Mouse (Mus musculus): ENCODE results near the gene Rnf151.
"Not testable (repeated sequence)": the region's sequence is repeated elsewhere in the genome, so short reads cannot be mapped to it uniquely, and the experiment has no call there.

Rnf151 gene

DNA sequence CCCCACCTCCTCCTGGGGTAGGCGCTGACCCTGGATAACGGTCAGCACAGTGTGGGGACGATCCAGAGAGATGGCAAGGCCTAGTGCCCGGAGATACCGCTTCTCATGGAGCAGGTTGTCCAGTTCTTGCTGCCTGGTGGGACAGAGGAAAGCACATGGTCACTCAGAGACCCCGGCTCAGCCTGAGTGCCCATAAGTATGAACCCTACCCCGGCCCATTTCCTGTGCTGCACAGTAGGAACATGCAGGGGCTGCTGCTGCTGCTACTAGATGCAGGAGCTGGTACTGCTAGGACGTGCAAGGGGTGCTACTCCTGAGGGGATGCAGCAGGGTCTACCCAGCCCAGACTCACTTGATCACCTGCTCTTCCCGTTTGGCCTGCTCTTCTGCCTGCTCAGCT, 16.6 kb downstream of the Rnf151 start:
- no peak for DNase-seq

- DNase-seq, result no peak
Observed at GRCm38 (mm10) chr17:24699473-24699872, 18.4 kb downstream of the Rnf151 start.

GRCm38 (mm10) chr17:24698715-24699114, 19.1 kb downstream of the Rnf151 start:
- DNase-seq, result no peak

- DNase-seq, result no peak
Observed at GRCm38 (mm10) chr17:24697985-24698384, 19.9 kb downstream of the Rnf151 start.

GRCm38 (mm10) chr17:24696011-24696697, 21.7 kb downstream of the Rnf151 start, which contains the start of the genes Gfer and Noxo1:
Gene Gfer, minus strand, starts transcription at chr17:24696156.
Gene Noxo1, plus strand, starts transcription at chr17:24696234.
- peak; percentile 83 for DNase-seq

- no peak for DNase-seq
Observed at GRCm38 (mm10) chr17:24695326-24696010, 22.4 kb downstream of the Rnf151 start.

DNA sequence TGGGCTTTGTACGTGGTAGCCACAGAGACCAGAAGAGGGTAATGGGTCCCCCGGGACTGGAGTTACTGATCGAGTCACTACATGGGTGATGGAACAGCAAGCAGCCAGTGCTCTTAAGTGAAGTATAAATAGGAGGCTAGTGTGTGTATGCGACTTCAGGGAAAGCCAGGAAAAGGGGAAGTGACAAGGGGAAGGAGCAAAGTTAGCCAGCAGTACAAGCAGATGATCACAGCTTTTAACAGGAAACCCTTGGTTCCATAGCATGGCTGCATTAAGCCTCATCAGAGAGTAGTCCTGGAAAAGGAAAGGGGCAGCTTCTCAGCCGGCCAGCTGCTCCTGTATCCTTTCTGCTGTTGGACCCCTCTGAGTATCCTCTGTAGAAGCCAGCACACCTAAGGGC, 25.5 kb downstream of the Rnf151 start:
- no peak for DNase-seq

DNA sequence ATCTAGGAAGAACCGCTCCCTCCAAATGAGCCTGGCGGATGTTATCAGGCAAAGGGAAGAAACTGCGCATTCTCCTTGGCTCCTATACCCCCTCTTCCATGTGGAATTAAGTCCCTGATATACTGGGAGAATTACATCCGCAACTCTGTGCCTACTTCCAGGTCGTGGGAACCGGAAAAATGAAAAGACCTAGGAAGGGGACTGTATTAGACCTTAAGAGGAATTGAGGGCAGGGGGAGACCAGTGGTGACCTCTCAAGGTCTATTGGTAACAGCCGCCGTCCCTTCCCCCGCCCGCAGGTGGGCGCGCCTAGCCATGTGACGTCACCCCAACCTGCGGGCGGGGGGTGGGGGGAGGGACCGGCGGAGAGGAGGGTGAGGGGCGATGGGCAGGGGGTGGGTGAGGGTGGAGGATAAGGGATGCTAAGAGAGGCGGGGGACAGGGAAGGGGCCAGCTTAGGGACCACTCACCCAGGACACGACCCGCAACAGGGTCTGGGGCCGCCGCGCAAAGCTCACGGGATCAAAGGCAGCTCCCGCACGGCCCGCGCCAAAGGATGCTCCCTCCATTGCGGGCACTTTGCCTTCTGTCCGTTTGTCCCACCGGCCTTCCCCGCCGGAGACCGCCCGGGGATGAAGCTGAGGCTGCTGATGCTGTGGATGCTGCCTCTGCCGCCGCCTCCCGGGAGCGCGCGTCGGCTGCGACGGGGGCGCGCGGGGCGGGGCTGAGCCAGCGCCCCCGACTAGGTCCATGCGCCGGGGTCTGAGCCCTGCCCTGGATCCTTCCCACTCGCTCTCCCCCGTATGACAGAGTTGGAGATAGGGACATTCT, 28.4 kb downstream of the Rnf151 start, which contains the start of gene Syngr3:
Gene Syngr3 (minus strand): TSS at position 705 of the 831 bp plus-strand sequence.
- no peak for DNase-seq

- DNase-seq, result no peak
Observed at GRCm38 (mm10) chr17:24687599-24687998, 30.3 kb downstream of the Rnf151 start.

- DNase-seq, result no peak
Observed at GRCm38 (mm10) chr17:24687146-24687595, 30.7 kb downstream of the Rnf151 start.

GRCm38 (mm10) chr17:24686514-24686913, 31.3 kb downstream of the Rnf151 start:
- DNase-seq, result no peak

DNA sequence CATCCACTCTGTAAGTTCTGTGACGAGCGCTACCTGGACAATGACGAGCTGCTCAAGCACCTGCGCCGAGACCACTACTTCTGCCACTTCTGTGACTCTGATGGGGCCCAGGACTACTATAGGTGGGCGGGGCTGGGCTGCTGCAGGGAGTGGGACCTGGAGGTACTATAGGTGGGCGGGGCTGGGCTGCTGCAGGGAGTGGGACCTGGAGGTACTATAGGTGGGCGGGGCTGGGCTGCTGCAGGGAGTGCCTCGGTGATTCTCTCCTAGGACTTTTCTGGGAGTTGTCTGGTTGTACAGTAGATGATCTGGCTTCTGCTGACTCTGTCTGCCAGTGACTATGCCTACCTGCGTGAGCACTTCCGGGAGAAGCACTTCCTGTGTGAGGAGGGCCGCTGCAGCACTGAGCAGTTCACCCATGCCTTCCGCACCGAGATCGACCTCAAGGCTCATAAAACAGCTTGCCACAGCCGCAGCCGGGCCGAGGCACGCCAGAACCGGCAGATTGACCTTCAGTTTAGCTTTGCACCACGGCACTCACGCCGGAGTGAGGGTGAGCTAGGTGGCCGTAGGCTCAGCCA, 40.3 kb downstream of the Rnf151 start:
- DNase-seq, result no peak

- DNase-seq, result no peak
Observed at GRCm38 (mm10) chr17:24676877-24677276, 41.0 kb downstream of the Rnf151 start.

GRCm38 (mm10) chr17:24676187-24676586, 41.7 kb downstream of the Rnf151 start:
- DNase-seq, result no peak

DNA sequence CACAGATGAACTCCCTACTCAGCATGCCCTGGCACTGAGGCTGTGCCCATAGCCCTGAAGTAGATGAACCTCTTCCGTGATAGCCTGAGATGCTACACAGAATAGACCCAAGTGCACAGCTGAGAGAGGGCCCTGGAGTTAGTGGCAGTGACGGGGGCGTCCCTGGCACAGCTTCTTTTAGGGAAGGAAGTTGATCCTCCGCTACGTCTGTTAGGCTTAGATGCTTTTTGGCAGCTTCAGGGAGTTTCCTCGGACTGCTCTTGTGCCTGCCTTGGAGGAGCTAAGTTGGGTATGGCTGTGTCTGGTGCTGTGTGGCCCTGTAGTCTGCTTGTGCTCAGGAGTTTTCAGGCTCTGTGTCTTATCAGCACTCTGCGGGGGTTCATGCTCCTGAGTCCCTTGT, 43.6 kb downstream of the Rnf151 start:
- no peak for DNase-seq

DNA sequence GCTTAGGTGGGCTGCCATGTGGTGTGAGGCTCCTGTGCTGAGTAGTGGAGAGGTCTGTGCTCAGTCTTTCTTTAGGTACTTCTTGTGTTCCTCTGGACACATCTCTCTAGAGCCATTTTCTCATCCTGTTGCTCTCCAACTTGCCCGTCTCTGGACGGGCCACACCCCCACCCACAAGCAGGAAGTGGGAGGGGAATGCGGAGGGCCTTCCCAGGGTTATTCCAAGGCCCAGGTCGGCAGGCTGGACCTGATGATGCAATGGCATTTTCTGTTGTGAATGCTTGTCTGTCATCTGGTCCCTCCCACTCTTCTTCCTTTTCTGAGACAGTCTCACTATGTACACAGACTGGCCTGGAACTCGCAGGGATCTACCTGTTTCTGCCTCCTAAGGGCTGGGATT, 45.7 kb downstream of the Rnf151 start:
- no peak for DNase-seq

- DNase-seq, result no peak
Observed at GRCm38 (mm10) chr17:24671346-24671745, 46.5 kb downstream of the Rnf151 start.

DNA sequence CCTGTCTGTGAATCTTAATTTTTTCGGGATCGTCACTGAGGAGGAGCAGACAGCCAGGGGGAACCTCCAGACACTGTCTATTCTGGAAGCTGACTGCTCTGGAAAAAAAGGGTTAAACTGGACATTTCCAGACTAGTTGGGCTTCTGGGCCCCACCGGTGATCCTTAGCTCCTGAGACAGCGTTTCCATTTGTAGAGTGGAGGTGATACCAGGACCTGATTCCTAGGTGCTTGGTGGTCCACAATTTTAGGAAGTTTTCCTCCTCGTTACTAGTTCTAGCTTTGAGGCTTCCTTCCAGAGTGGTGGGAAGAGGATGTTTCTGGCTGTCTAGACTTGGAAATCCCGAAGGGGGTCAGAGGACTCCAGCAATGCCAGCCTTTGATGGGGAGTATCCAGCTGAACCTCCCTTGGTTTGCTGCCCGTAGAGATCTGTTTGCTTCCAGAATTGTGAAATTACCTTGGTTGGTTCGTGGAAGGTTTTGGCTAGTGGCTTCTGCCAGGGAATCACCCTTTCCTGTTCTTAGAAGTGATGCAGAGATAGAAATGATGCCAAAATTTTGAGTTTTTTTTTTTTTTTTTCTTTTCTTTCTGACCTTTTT, 47.5 kb downstream of the Rnf151 start:
- DNase-seq, result no peak

- peak; percentile 95 for DNase-seq
Observed at GRCm38 (mm10) chr17:24669545-24670245, 48.2 kb downstream of the Rnf151 start, which contains the start of gene Zfp598. Gene Zfp598, plus strand, starts transcription at chr17:24669687.

GRCm38 (mm10) chr17:24669214-24669544, 48.7 kb downstream of the Rnf151 start:
- not testable (repeated sequence) for DNase-seq

DNA sequence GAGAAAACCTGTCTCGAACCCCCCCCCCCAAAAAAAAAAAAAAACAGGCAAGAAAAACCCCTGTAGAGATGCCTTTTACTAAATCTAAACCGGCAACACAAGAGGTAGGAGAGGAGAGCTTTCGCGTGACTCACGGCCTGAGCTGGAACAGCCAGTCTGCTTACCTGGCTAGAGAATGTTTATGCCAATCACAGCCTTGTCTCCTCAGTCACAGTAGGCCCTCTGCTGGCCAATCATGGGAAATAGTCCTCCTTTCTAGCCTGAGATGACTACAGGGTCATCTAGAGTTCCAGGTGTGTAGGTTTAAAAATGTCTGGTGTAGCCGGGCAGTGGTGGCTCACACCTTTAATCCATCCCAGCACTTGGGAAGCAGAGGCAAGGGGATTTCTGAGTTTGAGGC, 50.4 kb downstream of the Rnf151 start:
- DNase-seq, result no peak

- DNase-seq, result not testable (repeated sequence)
Observed at GRCm38 (mm10) chr17:24667011-24667410, 50.9 kb downstream of the Rnf151 start.
